In genomic region chr14:23486687-23487086, GRCm38 (mm10) we compare ENCODE assay signal across 24 mouse cellular contexts.
"Had no signal": no experiment of that assay in that cellular context is flagged by ENCODE, and none has a peak within 500 bp of the region (broad histone marks: within the 10 kb centered on the region; RNA-seq: fewer than 3 reads in every experiment).

No protein-coding gene starts in this region.

- H3K4me3 ChIP-seq: limb, embryonic 12.5 days; limb, embryonic 15.5 days; megakaryocyte, embryonic 14.5 days; midbrain, embryonic 10.5 days; midbrain, embryonic 13.5 days; myocyte; neural tube, embryonic 13.5 days; stomach, embryonic 15.5 days had no signal

- H3K9ac ChIP-seq: limb, embryonic 12.5 days; limb, embryonic 15.5 days; liver, embryonic 14.5 days; liver, postnatal 0 days; midbrain, embryonic 13.5 days; neural tube, embryonic 13.5 days; stomach, embryonic 15.5 days had no signal

- H3K9me3 ChIP-seq: limb, embryonic 12.5 days; limb, embryonic 15.5 days; megakaryocyte, embryonic 14.5 days; midbrain, embryonic 10.5 days; midbrain, embryonic 13.5 days; neural tube, embryonic 13.5 days; stomach, embryonic 15.5 days had no signal

- ATAC-seq: liver, postnatal 0 days; midbrain, embryonic 13.5 days; midbrain, embryonic 16.5 days had no signal

- H3K4me2 ChIP-seq: limb, embryonic 12.5 days; limb, embryonic 15.5 days; liver, embryonic 11.5 days; midbrain, embryonic 13.5 days; neural tube, embryonic 13.5 days; stomach, embryonic 15.5 days had no signal

- H3K27ac ChIP-seq: limb, embryonic 12.5 days; limb, embryonic 15.5 days; liver, embryonic 14.5 days; midbrain, embryonic 10.5 days; midbrain, embryonic 13.5 days; neural tube, embryonic 13.5 days; stomach, embryonic 15.5 days had no signal

- H3K27me3 ChIP-seq: limb, embryonic 12.5 days; limb, embryonic 15.5 days; megakaryocyte, embryonic 14.5 days; midbrain, embryonic 13.5 days; neural tube, embryonic 13.5 days; stomach, embryonic 15.5 days had no signal

- H3K36me3 ChIP-seq: limb, embryonic 12.5 days; limb, embryonic 15.5 days; midbrain, embryonic 10.5 days; midbrain, embryonic 13.5 days; neural tube, embryonic 13.5 days; stomach, embryonic 15.5 days had no signal

- DNase-seq: kidney, adult 18-20 months; kidney, adult 9 months; kidney, postnatal 14 days; kidney, postnatal 4 days; left cerebral cortex, postnatal 4 days; liver, postnatal 0 days; lung, postnatal 14 days; retina, postnatal 1 day; right cerebral cortex, postnatal 25 days; spleen, adult 18-20 months; thymus, adult 18-20 months; thymus, postnatal 14 days; thymus, postnatal 4 days had no signal

- H3K4me1 ChIP-seq: limb, embryonic 12.5 days; limb, embryonic 15.5 days; megakaryocyte, embryonic 14.5 days; midbrain, embryonic 10.5 days; midbrain, embryonic 13.5 days; neural tube, embryonic 13.5 days; stomach, embryonic 15.5 days had no signal
